Mouse (Mus musculus): ENCODE data around the gene Gzmk. TPM values are rescaled to one million over a fixed set of nuclear protein-coding genes. Genes with fewer than 3 reads are reported as not detected.

The Gzmk gene
- polyA plus RNA-seq, 1 experiment from 2014 or later, result not detected

DNA sequence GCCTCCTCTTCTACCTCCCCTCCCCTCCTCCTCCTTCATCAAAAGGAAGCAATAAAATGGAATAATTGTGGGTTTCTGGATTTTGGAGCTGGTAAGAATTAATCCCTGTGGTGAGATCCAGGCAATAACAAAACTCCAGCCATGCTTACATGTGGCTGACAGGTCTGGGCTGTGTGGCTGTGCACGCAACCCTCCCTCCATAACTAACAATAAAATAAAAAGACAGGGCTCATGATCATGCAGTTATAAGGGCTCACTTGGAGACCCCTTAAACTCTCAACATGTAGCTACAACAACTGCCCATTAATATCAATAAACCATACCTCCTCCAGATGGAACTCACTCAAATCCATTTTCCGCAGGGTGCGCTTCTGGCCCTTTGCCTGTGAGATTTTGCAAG is 11.8 kb downstream of the Gzmk start:
- Histone ChIP-seq H3K4me1 (ENCODE audit: control insufficient read depth, insufficient read depth, low read length) (peaks cover 6% of the 10 kb centered on the region; the same call in 1 of the 2 replicates), H3K4me3 (ENCODE audit: low read depth, low read length) (no peak overlapping the region), H3K9me3 (ENCODE audit: control insufficient read depth, low read length) (no peaks in the 10 kb centered on the region), H3K4me2 (ENCODE audit: low read depth, severe bottlenecking) (no peak overlapping the region), H3K36me3 (ENCODE audit: control insufficient read depth, insufficient read depth, low read length) (no peaks in the 10 kb centered on the region), H3K27me3 (ENCODE audit: control insufficient read depth, insufficient read depth, low read length) (no peaks in the 10 kb centered on the region), H3K27ac (replicated peaks; ENCODE audit: low read depth, low read length) (no peak overlapping the region), H3K9ac (ENCODE audit: low read length) (no peak overlapping the region)
- ATAC-seq (ENCODE audit: insufficient number of reproducible peaks, low FRiP score, low TSS enrichment, low read depth) (no peak), DNase-seq (ENCODE audit: low spot score) (no peak)
- WGBS, result 81% methylated on average over 3 of the region's 3 CpGs

DNA sequence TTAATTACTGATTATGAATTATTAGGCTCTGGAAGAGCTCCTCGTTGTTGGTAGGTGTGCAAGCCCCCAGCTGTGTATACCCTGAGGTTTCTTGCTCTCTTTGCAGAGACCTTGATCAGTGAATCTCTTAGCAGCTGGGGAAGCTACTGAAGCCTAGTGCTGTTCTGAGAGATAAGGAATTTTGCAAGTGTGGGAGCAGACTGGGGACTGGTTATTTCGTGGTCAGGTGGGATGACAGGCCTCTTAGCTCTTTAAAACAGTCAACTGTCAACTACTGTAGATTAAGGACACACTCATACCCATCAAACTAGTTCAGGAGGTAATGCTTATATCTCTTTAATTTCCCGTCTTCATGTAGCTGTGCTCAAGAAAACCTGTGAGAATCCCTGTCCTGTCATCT is 13.3 kb downstream of the Gzmk start:
- WGBS, result 68% methylated on average over 3 of the region's 3 CpGs
- DNase-seq (ENCODE audit: low spot score) (no peak), ATAC-seq (ENCODE audit: insufficient number of reproducible peaks, low FRiP score, low TSS enrichment, low read depth) (no peak)
- Histone ChIP-seq H3K36me3 (ENCODE audit: control insufficient read depth, insufficient read depth, low read length) (no peaks in the 10 kb centered on the region), H3K9ac (ENCODE audit: low read length) (no peak overlapping the region), H3K27me3 (ENCODE audit: control insufficient read depth, insufficient read depth, low read length) (no peaks in the 10 kb centered on the region), H3K4me2 (ENCODE audit: low read depth, severe bottlenecking) (no peak overlapping the region), H3K4me1 (ENCODE audit: control insufficient read depth, insufficient read depth, low read length) (peaks cover 6% of the 10 kb centered on the region; the same call in 1 of the 2 replicates), H3K27ac (replicated peaks; ENCODE audit: low read depth, low read length) (no peak overlapping the region), H3K9me3 (ENCODE audit: control insufficient read depth, low read length) (no peaks in the 10 kb centered on the region), H3K4me3 (ENCODE audit: low read depth, low read length) (no peak overlapping the region)

DNA sequence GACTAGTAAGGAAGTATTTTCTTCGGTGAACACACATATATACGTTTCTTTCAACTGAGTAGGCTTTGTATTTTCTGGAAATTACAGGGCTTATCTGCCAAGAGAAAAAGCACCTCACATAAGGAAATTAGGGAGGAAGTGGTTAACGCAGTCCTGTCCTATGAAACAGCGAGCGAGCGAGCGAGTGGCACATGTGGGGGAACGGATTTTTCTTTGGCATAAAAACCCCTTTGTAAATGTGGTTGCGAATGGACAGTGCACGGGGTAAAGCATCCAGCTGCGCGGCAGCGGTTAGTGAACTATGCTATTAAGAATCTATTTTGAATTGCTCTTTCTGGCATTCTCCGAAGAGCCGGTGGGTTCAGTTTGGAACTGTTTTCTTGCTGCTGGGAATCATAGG is 14.4 kb downstream of the Gzmk start:
- WGBS, result 54% methylated on average over 15 of the region's 15 CpGs
- H3K4me3 ChIP-seq (ENCODE audit: low read depth, low read length), result no peak overlapping the region
- no peaks in the 10 kb centered on the region for H3K27me3 ChIP-seq (ENCODE audit: control insufficient read depth, insufficient read depth, low read length)
- DNase-seq (ENCODE audit: low spot score), result no peak
- H3K36me3 ChIP-seq (ENCODE audit: control insufficient read depth, insufficient read depth, low read length), result no peaks in the 10 kb centered on the region
- H3K27ac ChIP-seq (replicated peaks; ENCODE audit: low read depth, low read length), result no peak overlapping the region
- no peak overlapping the region for H3K9ac ChIP-seq (ENCODE audit: low read length)
- H3K9me3 ChIP-seq (ENCODE audit: control insufficient read depth, low read length), result no peaks in the 10 kb centered on the region
- no peak overlapping the region for H3K4me2 ChIP-seq (ENCODE audit: low read depth, severe bottlenecking)
- peaks cover 6% of the 10 kb centered on the region; the same call in 1 of the 2 replicates for H3K4me1 ChIP-seq (ENCODE audit: control insufficient read depth, insufficient read depth, low read length)
- no peak for ATAC-seq (ENCODE audit: insufficient number of reproducible peaks, low FRiP score, low TSS enrichment, low read depth)

DNA sequence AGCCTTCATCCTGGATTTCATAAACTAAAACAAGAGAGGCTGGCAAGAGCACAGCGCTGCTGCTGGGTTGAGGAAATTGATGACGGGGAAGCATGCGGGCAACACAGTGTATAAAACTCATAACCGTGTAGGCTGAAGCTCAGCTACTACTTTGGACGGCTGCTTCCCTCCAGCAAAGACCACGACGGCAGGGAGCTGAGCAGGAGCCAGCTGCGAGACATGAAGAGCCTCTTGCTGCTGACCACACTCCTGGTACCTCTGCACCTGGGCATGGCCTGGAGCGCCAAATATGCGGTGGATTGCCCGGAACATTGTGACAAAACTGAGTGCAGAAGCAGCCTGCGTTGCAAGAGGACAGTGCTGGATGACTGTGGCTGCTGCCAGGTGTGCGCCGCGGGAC is 16.1 kb downstream of the Gzmk start, which contains the start of gene Esm1:
Gene Esm1, plus strand, starts transcription at position 36 of the 400 bp plus-strand sequence.
- DNase-seq (ENCODE audit: low spot score), result peak; percentile 33
- peak within 1 kb of the TSS; percentile 25 for H3K4me2 ChIP-seq (ENCODE audit: low read depth, severe bottlenecking)
- no peak within 1 kb of the TSS for H3K27ac ChIP-seq (replicated peaks; ENCODE audit: low read depth, low read length)

DNA sequence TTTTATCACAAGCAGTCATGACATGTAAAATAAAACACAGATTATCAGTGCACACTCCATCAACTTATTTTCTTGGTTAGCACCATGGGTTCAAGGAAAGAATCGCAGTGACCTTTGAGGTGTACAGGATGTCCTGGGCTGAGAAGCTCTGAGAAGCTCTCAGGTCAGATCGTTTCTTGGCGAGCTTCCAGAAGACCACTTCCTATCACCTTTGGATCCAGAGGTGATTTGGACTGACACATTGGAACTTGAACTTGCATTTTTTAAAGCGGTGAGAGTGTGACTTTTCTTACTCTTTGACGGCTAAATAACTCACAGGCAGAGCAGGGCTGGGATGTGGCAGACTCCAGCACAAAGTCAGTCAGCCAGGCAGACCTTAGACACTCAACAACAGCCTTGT is 20.4 kb downstream of the Gzmk start:
- H3K27ac ChIP-seq (replicated peaks; ENCODE audit: low read depth, low read length), result no peak overlapping the region
- no peak for DNase-seq (ENCODE audit: low spot score)
- 86% methylated on average over 5 of the region's 5 CpGs for WGBS
- H3K9me3 ChIP-seq (ENCODE audit: control insufficient read depth, low read length), result no peaks in the 10 kb centered on the region
- H3K9ac ChIP-seq (ENCODE audit: low read length), result no peak overlapping the region
- ATAC-seq (ENCODE audit: insufficient number of reproducible peaks, low FRiP score, low TSS enrichment, low read depth), result no peak
- H3K4me2 ChIP-seq (ENCODE audit: low read depth, severe bottlenecking), result no peak overlapping the region
- H3K4me1 ChIP-seq (ENCODE audit: control insufficient read depth, insufficient read depth, low read length), result peaks cover 6% of the 10 kb centered on the region
- no peaks in the 10 kb centered on the region for H3K27me3 ChIP-seq (ENCODE audit: control insufficient read depth, insufficient read depth, low read length)
- no peak overlapping the region for H3K4me3 ChIP-seq (ENCODE audit: low read depth, low read length)
- no peaks in the 10 kb centered on the region for H3K36me3 ChIP-seq (ENCODE audit: control insufficient read depth, insufficient read depth, low read length)

More for the DNA sequence above, 16.1 kb downstream of the Gzmk start, which contains the start of gene Esm1:
- no peak within 1 kb of the TSS for H3K4me3 ChIP-seq (ENCODE audit: low read depth, low read length)
- peaks cover 6% of the 10 kb centered on the region; the same call in 1 of the 2 replicates for H3K4me1 ChIP-seq (ENCODE audit: control insufficient read depth, insufficient read depth, low read length)
- H3K9ac ChIP-seq (ENCODE audit: low read length), result no peak within 1 kb of the TSS
- WGBS, result 39% methylated on average over 15 of the region's 15 CpGs
- no peak for ATAC-seq (ENCODE audit: insufficient number of reproducible peaks, low FRiP score, low TSS enrichment, low read depth)
- no peaks in the 10 kb centered on the region for H3K27me3 ChIP-seq (ENCODE audit: control insufficient read depth, insufficient read depth, low read length)
- no peaks in the 10 kb centered on the region for H3K36me3 ChIP-seq (ENCODE audit: control insufficient read depth, insufficient read depth, low read length)
- H3K9me3 ChIP-seq (ENCODE audit: control insufficient read depth, low read length), result no peaks in the 10 kb centered on the region

DNA sequence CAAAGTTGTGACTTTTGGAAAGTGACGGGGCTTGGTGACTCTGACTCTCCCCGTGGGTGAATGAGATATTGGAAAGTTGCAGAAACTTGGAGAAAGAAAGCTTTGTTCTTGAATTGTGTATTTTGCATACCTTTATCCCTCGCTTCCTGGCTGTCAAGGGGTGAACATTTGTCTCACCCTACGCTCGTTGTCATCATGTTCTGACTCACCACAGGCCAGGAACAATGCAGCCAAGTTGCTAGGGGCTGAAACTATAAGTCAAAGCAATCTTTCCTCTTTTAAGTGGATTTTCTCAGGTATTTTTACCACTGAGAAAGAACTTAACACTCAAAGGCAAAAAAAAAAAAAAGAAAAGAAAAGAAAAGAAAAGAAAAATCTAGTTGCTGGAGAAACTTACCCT is 22.6 kb downstream of the Gzmk start:
- no peaks in the 10 kb centered on the region for H3K27me3 ChIP-seq (ENCODE audit: control insufficient read depth, insufficient read depth, low read length)
- no peaks in the 10 kb centered on the region for H3K9me3 ChIP-seq (ENCODE audit: control insufficient read depth, low read length)
- DNase-seq (ENCODE audit: low spot score), result no peak
- WGBS, result 74% methylated on average over 5 of the region's 5 CpGs
- H3K4me2 ChIP-seq (ENCODE audit: low read depth, severe bottlenecking), result no peak overlapping the region
- H3K27ac ChIP-seq (replicated peaks; ENCODE audit: low read depth, low read length), result no peak overlapping the region
- no peak for ATAC-seq (ENCODE audit: insufficient number of reproducible peaks, low FRiP score, low TSS enrichment, low read depth)
- no peaks in the 10 kb centered on the region; the same call in 1 of the 2 replicates for H3K4me1 ChIP-seq (ENCODE audit: control insufficient read depth, insufficient read depth, low read length)
- no peaks in the 10 kb centered on the region for H3K36me3 ChIP-seq (ENCODE audit: control insufficient read depth, insufficient read depth, low read length)
- no peak overlapping the region for H3K9ac ChIP-seq (ENCODE audit: low read length)
- H3K4me3 ChIP-seq (ENCODE audit: low read depth, low read length), result no peak overlapping the region

DNA sequence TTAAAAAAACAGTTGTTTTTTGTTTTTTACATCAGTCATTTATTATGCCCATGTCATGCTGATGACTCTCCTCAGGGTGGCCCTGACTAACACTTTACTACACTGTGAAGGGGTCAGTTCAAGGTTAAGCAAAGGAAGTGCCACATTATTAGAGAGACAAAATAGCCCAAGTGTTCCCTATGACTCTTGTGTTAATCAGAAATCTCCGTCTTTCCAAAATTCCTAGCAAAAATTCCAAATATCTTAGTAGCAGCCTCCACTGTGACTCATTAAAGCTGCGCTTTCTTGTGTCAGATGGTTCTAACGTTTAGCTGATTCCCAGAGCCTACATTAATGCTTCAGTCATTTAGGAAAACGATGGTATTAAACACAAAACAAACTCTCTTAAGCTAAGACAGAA is 23.5 kb downstream of the Gzmk start:
- ATAC-seq (ENCODE audit: insufficient number of reproducible peaks, low FRiP score, low TSS enrichment, low read depth), result no peak
- Histone ChIP-seq H3K9ac (ENCODE audit: low read length) (no peak overlapping the region), H3K4me1 (ENCODE audit: control insufficient read depth, insufficient read depth, low read length) (no peaks in the 10 kb centered on the region; the same call in 1 of the 2 replicates), H3K4me3 (ENCODE audit: low read depth, low read length) (no peak overlapping the region), H3K36me3 (ENCODE audit: control insufficient read depth, insufficient read depth, low read length) (no peaks in the 10 kb centered on the region), H3K27ac (replicated peaks; ENCODE audit: low read depth, low read length) (no peak overlapping the region), H3K27me3 (ENCODE audit: control insufficient read depth, insufficient read depth, low read length) (no peaks in the 10 kb centered on the region), H3K4me2 (ENCODE audit: low read depth, severe bottlenecking) (no peak overlapping the region), H3K9me3 (ENCODE audit: control insufficient read depth, low read length) (no peaks in the 10 kb centered on the region)
- no peak for DNase-seq (ENCODE audit: low spot score)
- 50% methylated on average over 4 of the region's 4 CpGs for WGBS

DNA sequence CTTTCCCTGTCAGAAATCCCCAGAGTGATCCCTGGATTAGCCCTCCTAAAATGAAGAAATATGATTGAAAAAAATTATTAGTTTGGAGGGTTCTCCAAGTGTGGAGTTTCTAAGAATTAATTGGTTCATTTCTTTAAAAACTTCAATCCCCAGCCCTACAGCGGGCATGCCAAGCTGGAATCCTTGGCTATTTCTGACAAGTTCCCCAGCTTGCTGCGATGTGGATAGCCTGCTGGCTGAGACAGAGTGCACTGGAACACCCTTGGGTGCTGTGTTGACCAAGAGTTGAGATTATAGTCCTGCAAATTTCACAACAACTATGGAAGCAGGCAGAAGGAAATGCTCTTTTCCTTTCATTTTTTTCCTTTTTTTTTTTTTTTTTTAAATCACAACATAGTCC is 24.1 kb downstream of the Gzmk start:
- WGBS, result 94% methylated on average over 2 of the region's 2 CpGs
- no peaks in the 10 kb centered on the region for H3K36me3 ChIP-seq (ENCODE audit: control insufficient read depth, insufficient read depth, low read length)
- H3K4me1 ChIP-seq (ENCODE audit: control insufficient read depth, insufficient read depth, low read length), result no peaks in the 10 kb centered on the region; the same call in 1 of the 2 replicates
- DNase-seq (ENCODE audit: low spot score) (no peak), ATAC-seq (ENCODE audit: insufficient number of reproducible peaks, low FRiP score, low TSS enrichment, low read depth) (no peak)
- H3K4me3 ChIP-seq (ENCODE audit: low read depth, low read length), result no peak overlapping the region
- no peak overlapping the region for H3K4me2 ChIP-seq (ENCODE audit: low read depth, severe bottlenecking)
- H3K27ac ChIP-seq (replicated peaks; ENCODE audit: low read depth, low read length), result no peak overlapping the region
- no peak overlapping the region for H3K9ac ChIP-seq (ENCODE audit: low read length)
- no peaks in the 10 kb centered on the region for H3K27me3 ChIP-seq (ENCODE audit: control insufficient read depth, insufficient read depth, low read length)
- H3K9me3 ChIP-seq (ENCODE audit: control insufficient read depth, low read length), result no peaks in the 10 kb centered on the region

DNA sequence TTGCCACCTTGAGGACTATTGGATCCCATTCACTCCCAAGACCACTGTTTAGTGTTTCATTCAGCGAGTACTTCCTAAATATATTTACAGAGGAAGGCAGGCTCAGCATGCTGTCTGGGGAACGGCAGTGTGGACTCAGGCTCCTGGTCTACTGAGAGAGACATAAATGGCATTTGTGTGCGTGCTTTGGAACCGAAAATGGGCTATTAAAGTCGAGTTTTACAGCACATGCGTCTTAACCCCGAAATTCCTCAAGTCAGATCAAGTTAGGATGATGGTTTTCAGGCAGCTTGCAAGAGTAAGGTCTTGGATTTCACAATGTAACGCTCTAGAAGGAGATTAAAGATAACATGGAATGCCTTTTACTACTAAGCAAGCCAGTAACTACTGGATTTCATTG is 25.0 kb downstream of the Gzmk start:
- Histone ChIP-seq H3K27ac (replicated peaks; ENCODE audit: low read depth, low read length) (no peak overlapping the region), H3K27me3 (ENCODE audit: control insufficient read depth, insufficient read depth, low read length) (no peaks in the 10 kb centered on the region), H3K4me2 (ENCODE audit: low read depth, severe bottlenecking) (no peak overlapping the region), H3K4me3 (ENCODE audit: low read depth, low read length) (no peak overlapping the region), H3K4me1 (ENCODE audit: control insufficient read depth, insufficient read depth, low read length) (no peaks in the 10 kb centered on the region; the same call in 1 of the 2 replicates), H3K36me3 (ENCODE audit: control insufficient read depth, insufficient read depth, low read length) (no peaks in the 10 kb centered on the region), H3K9ac (ENCODE audit: low read length) (no peak overlapping the region), H3K9me3 (ENCODE audit: control insufficient read depth, low read length) (no peaks in the 10 kb centered on the region)
- no peak for ATAC-seq (ENCODE audit: insufficient number of reproducible peaks, low FRiP score, low TSS enrichment, low read depth)
- 32% methylated on average over 8 of the region's 8 CpGs for WGBS
- DNase-seq (ENCODE audit: low spot score), result peak; percentile 57
